Mouse (Mus musculus) forebrain, embryonic 15.5 days (tissue): ENCODE measurements at regions not wholly inside any gene's neighbourhood (a gene's known extent, or its start where the extent isn't known, plus 50 kb on each side); places are given as distances from the start of the nearest gene placed in this dataset.

Source experiments
- ATAC-seq: fragments of 200-750 bp; cut with Nextera tagmentation; replicated peaks from 2 replicates; pipeline ENCODE4 v1.8.0; 2017; ENCODE audit warnings: mild to moderate bottlenecking, moderate TSS enrichment, moderate library complexity
- H3K27ac ChIP-seq: fragments of 300-500 bp; sonication (generic); replicated peaks from 2 replicates; pipeline ENCODE4 v1.5.1; 2015; ENCODE audit warnings: mild to moderate bottlenecking, inconsistent platforms
- H3K27me3 ChIP-seq: fragments of 300-500 bp; sonication (generic); 2 replicates; pipeline ENCODE4 v1.6.1; 2015; ENCODE audit warnings: inconsistent platforms
- H3K36me3 ChIP-seq: fragments of 300-500 bp; sonication (generic); 2 replicates; pipeline ENCODE4 v1.6.1; 2015; ENCODE audit warnings: mild to moderate bottlenecking, inconsistent platforms
- H3K4me1 ChIP-seq: fragments of 300-500 bp; sonication (generic); 2 replicates; pipeline ENCODE4 v1.6.1; 2015; ENCODE audit warnings: inconsistent platforms
- H3K4me2 ChIP-seq: fragments of 300-500 bp; sonication (generic); replicated peaks from 2 replicates; pipeline ENCODE4 v1.6.1; 2015; ENCODE audit warnings: mild to moderate bottlenecking, inconsistent platforms
- H3K4me3 ChIP-seq: fragments of 300-500 bp; sonication (generic); 2 replicates; pipeline ENCODE4 v1.5.1; 2015; ENCODE audit warnings: mild to moderate bottlenecking, inconsistent platforms
- H3K9ac ChIP-seq: fragments of 300-500 bp; sonication (generic); replicated peaks from 2 replicates; pipeline ENCODE4 v1.6.1; 2015; ENCODE audit warnings: mild to moderate bottlenecking, inconsistent platforms
- H3K9me3 ChIP-seq: fragments of 300-500 bp; sonication (generic); 2 replicates; pipeline ENCODE4 v1.6.1; 2016; ENCODE audit warnings: inconsistent platforms
- WGBS: fragments of 180-500 bp; shearing (Covaris S2); methylation state at CpG from one replicate; pipeline ENCODE4 v1.1.7; 2015; ENCODE audit warnings: mixed read lengths; 5-methylcytosine and 5-hydroxymethylcytosine counted together

DNA sequence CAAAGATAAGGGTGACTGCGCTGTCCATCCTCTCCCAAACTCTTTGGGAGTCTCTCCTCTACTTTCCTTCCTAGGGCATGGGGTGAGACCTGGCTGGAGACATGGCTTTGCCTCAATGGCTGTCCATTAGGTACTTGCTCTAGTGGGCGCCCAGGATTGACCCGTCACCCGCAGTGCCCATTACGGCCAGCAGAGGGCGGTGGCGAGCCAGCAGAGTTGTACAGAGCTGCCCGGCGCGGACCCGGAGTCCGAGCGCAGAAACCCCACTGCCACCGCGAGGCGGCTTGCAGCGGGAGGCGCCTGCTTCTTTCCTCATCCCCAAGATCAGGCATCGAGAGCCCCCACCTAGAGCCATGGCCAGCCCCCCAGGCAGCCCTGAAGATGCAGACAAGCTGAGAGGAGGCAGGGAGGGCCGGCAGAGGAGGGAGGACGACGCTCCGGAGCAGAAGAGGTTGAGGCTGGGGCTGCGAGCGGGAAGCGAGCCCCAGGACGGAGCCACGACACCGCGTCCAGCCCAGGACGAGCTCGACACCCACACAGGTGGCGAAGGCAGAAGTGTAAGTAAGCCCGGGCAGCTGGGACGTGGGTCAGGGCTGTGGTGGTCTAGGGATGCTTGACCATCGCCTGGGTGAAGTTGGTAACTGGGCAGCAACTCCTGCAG is 50.9 kb upstream of the Eef2kmt start:
- peak; percentile 89 for ATAC-seq
- Histone ChIP-seq H3K4me1 (peaks cover 5% of the 10 kb centered on the region), H3K27me3 (no peaks in the 10 kb centered on the region), H3K9ac (peak overlapping the region; percentile 80), H3K27ac (no peak overlapping the region), H3K36me3 (no peaks in the 10 kb centered on the region), H3K4me3 (peak overlapping the region; percentile 55), H3K9me3 (no peaks in the 10 kb centered on the region), H3K4me2 (peak overlapping the region; percentile 96)
- 1% methylated on average over 36 of the region's 36 CpGs for WGBS
